Mouse (Mus musculus): Measurements from ENCODE around the gene Ackr1.

DNA sequence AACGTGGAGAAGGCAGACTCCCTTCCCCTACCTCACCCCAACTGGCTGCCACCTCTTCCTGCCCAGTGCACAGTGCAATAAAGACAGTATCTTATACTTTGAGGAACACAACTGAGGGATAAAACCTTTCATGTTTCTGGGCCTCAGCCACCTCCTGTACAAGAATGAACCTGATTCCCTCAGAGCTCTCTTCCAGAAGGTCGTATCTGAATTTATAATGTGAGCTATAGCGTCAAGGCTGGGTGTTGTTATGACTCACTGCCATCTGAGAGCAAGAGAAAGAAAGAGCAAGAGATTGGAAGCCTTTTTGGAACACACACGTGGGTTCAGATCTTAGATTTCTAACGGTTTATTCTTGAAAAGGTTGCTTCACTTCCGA lies 11.3 kb downstream of the Ackr1 start:
- no peak for TF ChIP-seq CTCF (IDR thresholded peaks at IDR 0.05; ENCODE audit: low read depth)
- no peak for TF ChIP-seq EP300 (IDR thresholded peaks at IDR 0.05; ENCODE audit: low read depth)

Data from liver, postnatal 0 days (tissue).